Mouse (Mus musculus) 3T3-L1 (cell line): Measurements from ENCODE around the gene Erich6b.

Experiments
- DNase-seq: peaks from one replicate; pipeline ENCODE4 v3.0.0-alpha.2; 2015; ENCODE audit warnings: low read depth, low spot score

Erich6b gene

GRCm38 (mm10) chr14:75642080-75642479 lies at the start of gene Erich6b:
TSS of gene Erich6b (plus strand) at chr14:75642259.
- DNase-seq = no peak

- no peak for DNase-seq
Measured at GRCm38 (mm10) chr14:75592978-75593377, 49.1 kb upstream of the Erich6b start, which contains the start of gene Spert. TSS of gene Spert (minus strand) at chr14:75593116.

GRCm38 (mm10) chr14:75609176-75609575 lies 32.9 kb upstream of the Erich6b start:
- DNase-seq = no peak

- no peak for DNase-seq
Measured at GRCm38 (mm10) chr14:75616375-75616774, 25.7 kb upstream of the Erich6b start.

GRCm38 (mm10) chr14:75622984-75623383 lies 19.1 kb upstream of the Erich6b start:
- DNase-seq = no peak

- no peak for DNase-seq
Measured at GRCm38 (mm10) chr14:75628870-75629269, 13.2 kb upstream of the Erich6b start.

GRCm38 (mm10) chr14:75635350-75635749 lies 6.7 kb upstream of the Erich6b start:
- DNase-seq = peak; percentile 5

- no peak for DNase-seq
Measured at GRCm38 (mm10) chr14:75636107-75636506, 6.0 kb upstream of the Erich6b start.

- DNase-seq = no peak
Measured at GRCm38 (mm10) chr14:75637641-75638040, 4.4 kb upstream of the Erich6b start.

- peak; percentile 60 for DNase-seq
Measured at GRCm38 (mm10) chr14:75640846-75641245, 1.2 kb upstream of the Erich6b start.

- DNase-seq = peak; percentile 9
Measured at GRCm38 (mm10) chr14:75641369-75641768, 690 bp upstream of the Erich6b start.

- DNase-seq = no peak
Measured at GRCm38 (mm10) chr14:75645461-75645860, 3.4 kb downstream of the Erich6b start.

GRCm38 (mm10) chr14:75646060-75646459 lies 4.0 kb downstream of the Erich6b start:
- no peak for DNase-seq

GRCm38 (mm10) chr14:75646968-75647829 lies 5.1 kb downstream of the Erich6b start:
- DNase-seq = no peak

- DNase-seq = no peak
Measured at GRCm38 (mm10) chr14:75660936-75661335, 18.9 kb downstream of the Erich6b start.

- DNase-seq = no peak
Measured at GRCm38 (mm10) chr14:75661548-75661947, 19.5 kb downstream of the Erich6b start.

GRCm38 (mm10) chr14:75665430-75666180 lies 23.5 kb downstream of the Erich6b start:
- DNase-seq = no peak

GRCm38 (mm10) chr14:75669085-75669645 lies 27.1 kb downstream of the Erich6b start:
- DNase-seq = peak; percentile 8

GRCm38 (mm10) chr14:75676316-75676715 lies 34.3 kb downstream of the Erich6b start:
- DNase-seq = no peak

- no peak for DNase-seq
Measured at GRCm38 (mm10) chr14:75690428-75690827, 48.4 kb downstream of the Erich6b start.

GRCm38 (mm10) chr14:75696096-75696495 lies 54.0 kb downstream of the Erich6b start:
- peak; percentile 40 for DNase-seq

- no peak for DNase-seq
Measured at GRCm38 (mm10) chr14:75697928-75698327, 55.9 kb downstream of the Erich6b start.
